Mouse (Mus musculus): ENCODE results near the gene Yeats4. TPM values are rescaled to one million over a fixed set of nuclear protein-coding genes. Genes with fewer than 3 reads are reported as not detected.

Gene Yeats4
- polyA plus RNA-seq, 1 experiment from 2014 or later = 66.4 TPM

- Histone ChIP-seq H3K27ac (ENCODE audit: low read depth, low read length) (no peak overlapping the region), H3K36me3 (ENCODE audit: control insufficient read depth, insufficient read depth, low read length) (no peaks in the 10 kb centered on the region), H3K27me3 (ENCODE audit: control insufficient read depth, insufficient read depth, low read length) (no peaks in the 10 kb centered on the region), H3K9me3 (replicated peaks; ENCODE audit: control insufficient read depth, low read length) (no peaks in the 10 kb centered on the region), H3K4me3 (ENCODE audit: low read depth, low read length) (no peak overlapping the region), H3K9ac (ENCODE audit: low read depth, low read length) (no peak overlapping the region), H3K4me1 (ENCODE audit: control insufficient read depth, insufficient read depth, low read length) (peaks cover 3% of the 10 kb centered on the region; the same call in 1 of the 2 replicates), H3K4me2 (no peak overlapping the region)
- ATAC-seq (replicated peaks; ENCODE audit: insufficient number of reproducible peaks, low FRiP score, low TSS enrichment) = no peak
- 78% methylated on average over 3 of the region's 3 CpGs for WGBS (ENCODE audit: insufficient replicate concordance)
Observed at GRCm38 (mm10) chr10:117196696-117197095, 27.6 kb downstream of the Yeats4 start.

GRCm38 (mm10) chr10:117195748-117196147 lies 28.6 kb downstream of the Yeats4 start:
- no peak for ATAC-seq (replicated peaks; ENCODE audit: insufficient number of reproducible peaks, low FRiP score, low TSS enrichment)
- no peak overlapping the region for H3K27ac ChIP-seq (ENCODE audit: low read depth, low read length)
- no peaks in the 10 kb centered on the region for H3K36me3 ChIP-seq (ENCODE audit: control insufficient read depth, insufficient read depth, low read length)
- no peaks in the 10 kb centered on the region for H3K9me3 ChIP-seq (replicated peaks; ENCODE audit: control insufficient read depth, low read length)
- H3K4me3 ChIP-seq (ENCODE audit: low read depth, low read length) = no peak overlapping the region
- no peak overlapping the region for H3K4me2 ChIP-seq
- peaks cover 3% of the 10 kb centered on the region; the same call in 1 of the 2 replicates for H3K4me1 ChIP-seq (ENCODE audit: control insufficient read depth, insufficient read depth, low read length)
- H3K27me3 ChIP-seq (ENCODE audit: control insufficient read depth, insufficient read depth, low read length) = no peaks in the 10 kb centered on the region
- 94% methylated on average over 4 of the region's 4 CpGs for WGBS (ENCODE audit: insufficient replicate concordance)
- H3K9ac ChIP-seq (ENCODE audit: low read depth, low read length) = no peak overlapping the region

- H3K27me3 ChIP-seq (ENCODE audit: control insufficient read depth, insufficient read depth, low read length) = no peaks in the 10 kb centered on the region
- no peak overlapping the region for H3K4me3 ChIP-seq (ENCODE audit: low read depth, low read length)
- no peaks in the 10 kb centered on the region for H3K9me3 ChIP-seq (replicated peaks; ENCODE audit: control insufficient read depth, low read length)
- no peak overlapping the region for H3K4me2 ChIP-seq
- H3K9ac ChIP-seq (ENCODE audit: low read depth, low read length) = no peak overlapping the region
- H3K36me3 ChIP-seq (ENCODE audit: control insufficient read depth, insufficient read depth, low read length) = no peaks in the 10 kb centered on the region
- 83% methylated on average over 12 of the region's 12 CpGs for WGBS (ENCODE audit: insufficient replicate concordance)
- ATAC-seq (replicated peaks; ENCODE audit: insufficient number of reproducible peaks, low FRiP score, low TSS enrichment) = no peak; the same call in 1 of the 2 replicates
- no peak overlapping the region for H3K27ac ChIP-seq (ENCODE audit: low read depth, low read length)
- H3K4me1 ChIP-seq (ENCODE audit: control insufficient read depth, insufficient read depth, low read length) = peaks cover 3% of the 10 kb centered on the region; the same call in 1 of the 2 replicates
Observed at GRCm38 (mm10) chr10:117195005-117195404, 29.3 kb downstream of the Yeats4 start.

GRCm38 (mm10) chr10:117193364-117193763 lies 30.9 kb downstream of the Yeats4 start:
- no peak for ATAC-seq (replicated peaks; ENCODE audit: insufficient number of reproducible peaks, low FRiP score, low TSS enrichment)
- WGBS (ENCODE audit: insufficient replicate concordance) = 85% methylated on average over 5 of the region's 5 CpGs

GRCm38 (mm10) chr10:117185399-117186089 lies 38.8 kb downstream of the Yeats4 start:
- H3K27ac ChIP-seq (ENCODE audit: low read depth, low read length) = no peak overlapping the region
- H3K9me3 ChIP-seq (replicated peaks; ENCODE audit: control insufficient read depth, low read length) = no peaks in the 10 kb centered on the region
- H3K9ac ChIP-seq (ENCODE audit: low read depth, low read length) = no peak overlapping the region
- H3K36me3 ChIP-seq (ENCODE audit: control insufficient read depth, insufficient read depth, low read length) = no peaks in the 10 kb centered on the region
- H3K4me2 ChIP-seq = no peak overlapping the region
- H3K4me3 ChIP-seq (ENCODE audit: low read depth, low read length) = no peak overlapping the region
- ATAC-seq (replicated peaks; ENCODE audit: insufficient number of reproducible peaks, low FRiP score, low TSS enrichment) = no peak
- H3K4me1 ChIP-seq (ENCODE audit: control insufficient read depth, insufficient read depth, low read length) = peaks cover 12% of the 10 kb centered on the region; the same call in 1 of the 2 replicates
- 47% methylated on average over 9 of the region's 9 CpGs for WGBS (ENCODE audit: insufficient replicate concordance)
- H3K27me3 ChIP-seq (ENCODE audit: control insufficient read depth, insufficient read depth, low read length) = no peaks in the 10 kb centered on the region

More at GRCm38 (mm10) chr10:117193364-117193763, 30.9 kb downstream of the Yeats4 start:
- H3K9ac ChIP-seq (ENCODE audit: low read depth, low read length) = no peak overlapping the region
- no peaks in the 10 kb centered on the region for H3K9me3 ChIP-seq (replicated peaks; ENCODE audit: control insufficient read depth, low read length)
- peaks cover 3% of the 10 kb centered on the region; the same call in 1 of the 2 replicates for H3K4me1 ChIP-seq (ENCODE audit: control insufficient read depth, insufficient read depth, low read length)
- H3K4me2 ChIP-seq = no peak overlapping the region
- H3K36me3 ChIP-seq (ENCODE audit: control insufficient read depth, insufficient read depth, low read length) = no peaks in the 10 kb centered on the region
- no peak overlapping the region for H3K4me3 ChIP-seq (ENCODE audit: low read depth, low read length)
- no peak overlapping the region for H3K27ac ChIP-seq (ENCODE audit: low read depth, low read length)
- no peaks in the 10 kb centered on the region for H3K27me3 ChIP-seq (ENCODE audit: control insufficient read depth, insufficient read depth, low read length)

- Histone ChIP-seq H3K4me3 (ENCODE audit: low read depth, low read length) (no peak overlapping the region), H3K4me2 (no peak overlapping the region; the same call in 1 of the 2 replicates), H3K9ac (ENCODE audit: low read depth, low read length) (no peak overlapping the region; the same call in 1 of the 2 replicates), H3K36me3 (ENCODE audit: control insufficient read depth, insufficient read depth, low read length) (no peaks in the 10 kb centered on the region), H3K4me1 (ENCODE audit: control insufficient read depth, insufficient read depth, low read length) (peaks cover 12% of the 10 kb centered on the region; the same call in 1 of the 2 replicates), H3K9me3 (replicated peaks; ENCODE audit: control insufficient read depth, low read length) (no peaks in the 10 kb centered on the region), H3K27me3 (ENCODE audit: control insufficient read depth, insufficient read depth, low read length) (no peaks in the 10 kb centered on the region), H3K27ac (ENCODE audit: low read depth, low read length) (peak overlapping the region; percentile 35; the same call in 1 of the 2 replicates)
- WGBS (ENCODE audit: insufficient replicate concordance) = 26% methylated on average over 3 of the region's 3 CpGs
- no peak for ATAC-seq (replicated peaks; ENCODE audit: insufficient number of reproducible peaks, low FRiP score, low TSS enrichment)
Observed at GRCm38 (mm10) chr10:117181098-117181497, 43.2 kb downstream of the Yeats4 start.

- Histone ChIP-seq H3K4me2 (peak overlapping the region; percentile 51), H3K36me3 (ENCODE audit: control insufficient read depth, insufficient read depth, low read length) (no peaks in the 10 kb centered on the region), H3K4me3 (ENCODE audit: low read depth, low read length) (peak overlapping the region; percentile 19; the same call in 1 of the 2 replicates), H3K9ac (ENCODE audit: low read depth, low read length) (no peak overlapping the region), H3K9me3 (replicated peaks; ENCODE audit: control insufficient read depth, low read length) (no peaks in the 10 kb centered on the region), H3K27me3 (ENCODE audit: control insufficient read depth, insufficient read depth, low read length) (no peaks in the 10 kb centered on the region), H3K4me1 (ENCODE audit: control insufficient read depth, insufficient read depth, low read length) (peaks cover 20% of the 10 kb centered on the region), H3K27ac (ENCODE audit: low read depth, low read length) (no peak overlapping the region)
- 44% methylated on average over 12 of the region's 12 CpGs for WGBS (ENCODE audit: insufficient replicate concordance)
- no peak for ATAC-seq (replicated peaks; ENCODE audit: insufficient number of reproducible peaks, low FRiP score, low TSS enrichment)
Observed at GRCm38 (mm10) chr10:117174645-117175044, 49.7 kb downstream of the Yeats4 start.

GRCm38 (mm10) chr10:117173566-117174438 lies 50.5 kb downstream of the Yeats4 start:
- Histone ChIP-seq H3K4me1 (ENCODE audit: control insufficient read depth, insufficient read depth, low read length) (peaks cover 20% of the 10 kb centered on the region), H3K36me3 (ENCODE audit: control insufficient read depth, insufficient read depth, low read length) (no peaks in the 10 kb centered on the region), H3K27me3 (ENCODE audit: control insufficient read depth, insufficient read depth, low read length) (no peaks in the 10 kb centered on the region), H3K9ac (ENCODE audit: low read depth, low read length) (peak overlapping the region; percentile 47; the same call in 1 of the 2 replicates), H3K4me3 (ENCODE audit: low read depth, low read length) (peak overlapping the region; percentile 19; the same call in 1 of the 2 replicates), H3K9me3 (replicated peaks; ENCODE audit: control insufficient read depth, low read length) (no peaks in the 10 kb centered on the region), H3K4me2 (peak overlapping the region; percentile 51), H3K27ac (ENCODE audit: low read depth, low read length) (no peak overlapping the region)
- 39% methylated on average over 12 of the region's 13 CpGs for WGBS (ENCODE audit: insufficient replicate concordance)
- no peak for ATAC-seq (replicated peaks; ENCODE audit: insufficient number of reproducible peaks, low FRiP score, low TSS enrichment)

Measured in heart, embryonic 11.5 days (tissue).